Mouse (Mus musculus) large intestine, adult 2 months (tissue): Measurements from ENCODE around the gene Dalrd3. TPM values are rescaled to one million over a fixed set of nuclear protein-coding genes. Genes with fewer than 3 reads are reported as not detected.

Source experiments
- DNase-seq: peaks from one replicate; pipeline ENCODE4 v3.0.0-alpha.2; 2012; ENCODE audit warnings: low read depth, low spot score
- WGBS: fragments of 180-500 bp; shearing (Covaris S2); methylation state at CpG from one replicate; pipeline ENCODE4 v1.1.7; 2018; 5-methylcytosine and 5-hydroxymethylcytosine counted together
- polyA plus RNA-seq: library from polyadenylated mRNA; depleted of rRNA; stranded (reverse); fragments of >200 nt; gene quantifications from 2 replicates; pipeline ENCODE4 v1.2.3, GENCODE M21; 2012; rRNA removed

Gene Dalrd3
- 146 and 161 TPM in 2 replicates for polyA plus RNA-seq

DNA sequence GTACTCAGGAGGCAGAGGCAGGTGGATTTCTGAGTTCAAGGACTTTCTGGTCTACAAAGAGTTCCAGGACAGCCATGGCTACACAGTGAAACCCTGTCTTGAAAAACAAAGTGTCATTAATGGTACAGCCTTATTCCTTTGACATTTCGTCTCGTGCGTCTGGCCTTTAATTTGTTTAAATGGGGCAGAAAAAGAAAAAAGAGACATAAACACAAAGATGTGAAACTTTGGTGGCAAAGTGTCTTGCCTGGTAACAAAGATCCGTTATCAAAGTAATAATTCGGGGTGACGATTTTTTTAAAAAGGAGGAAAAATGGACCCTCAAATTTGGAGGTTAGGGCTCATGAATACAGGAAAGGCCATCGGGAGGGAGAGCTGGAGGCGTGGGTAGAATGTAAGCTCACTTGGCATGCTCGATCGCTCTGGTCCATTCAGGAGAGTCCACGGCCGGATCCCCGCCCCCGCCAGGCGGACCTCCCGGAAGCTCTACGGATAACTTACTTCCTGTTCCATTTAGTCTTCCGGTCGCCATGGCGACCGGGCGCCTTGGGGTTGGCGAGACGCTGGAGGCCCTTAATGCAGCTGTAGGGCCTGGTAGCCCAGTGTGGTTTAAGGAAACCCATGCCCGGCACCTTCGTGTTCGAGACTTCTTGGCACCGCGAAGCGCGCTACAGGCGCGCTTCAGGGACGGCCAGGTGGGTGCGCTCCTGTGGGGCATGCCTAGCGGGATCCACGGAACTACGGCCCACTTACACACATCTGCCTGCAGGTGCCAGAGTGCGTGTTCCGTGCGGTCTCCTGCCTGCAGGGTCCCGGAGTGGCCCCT, at the start of gene Dalrd3:
Gene Dalrd3, plus strand, starts transcription at position 506 of the 826 bp plus-strand sequence.
- DNase-seq: peak; percentile 90
- 3% methylated on average over 42 of the region's 42 CpGs for WGBS

DNA sequence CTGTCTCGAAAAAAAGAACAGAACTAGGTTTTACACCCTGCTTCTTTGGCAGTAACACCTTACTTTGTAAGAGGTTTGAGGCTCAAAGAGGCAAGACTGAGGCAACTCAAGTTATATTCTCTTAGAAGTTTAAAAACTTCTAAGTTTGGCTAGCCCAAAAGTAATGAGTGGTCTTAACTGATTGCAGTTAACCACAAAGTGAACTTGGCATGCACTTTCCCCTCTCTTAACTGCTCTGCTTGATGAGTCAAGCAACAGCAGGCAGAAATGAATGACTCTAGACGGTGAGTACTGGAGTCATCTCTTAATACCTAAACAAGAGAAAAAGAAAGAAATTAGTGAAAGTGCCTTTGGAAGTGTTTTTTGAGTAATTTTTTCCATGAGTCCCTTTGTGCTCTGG, 48.1 kb upstream of the Dalrd3 start:
- no peak for DNase-seq

DNA sequence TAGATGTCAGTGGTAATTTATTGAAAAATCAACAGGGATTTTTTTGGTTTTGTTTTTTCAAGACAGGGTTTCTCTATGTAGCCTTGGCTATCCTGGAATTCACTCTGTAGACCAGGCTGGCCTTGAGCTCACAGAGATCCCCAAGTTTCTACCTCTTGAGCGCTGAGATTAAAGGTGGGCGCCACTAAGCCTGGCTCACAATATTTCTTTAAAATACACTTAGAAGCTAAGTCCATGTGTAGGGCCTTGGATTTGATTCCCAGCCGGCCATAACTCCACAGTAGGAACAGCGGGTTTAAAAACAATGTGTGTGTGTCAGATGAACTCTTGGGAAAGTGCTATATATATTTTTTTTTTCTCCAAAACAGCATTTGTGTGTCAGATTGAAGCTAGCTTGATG, 46.3 kb upstream of the Dalrd3 start:
- DNase-seq: no peak
- WGBS: 96% methylated on average over 4 of the region's 4 CpGs

More for the DNA sequence above, 48.1 kb upstream of the Dalrd3 start:
- 52% methylated on average over 2 of the region's 2 CpGs for WGBS

DNA sequence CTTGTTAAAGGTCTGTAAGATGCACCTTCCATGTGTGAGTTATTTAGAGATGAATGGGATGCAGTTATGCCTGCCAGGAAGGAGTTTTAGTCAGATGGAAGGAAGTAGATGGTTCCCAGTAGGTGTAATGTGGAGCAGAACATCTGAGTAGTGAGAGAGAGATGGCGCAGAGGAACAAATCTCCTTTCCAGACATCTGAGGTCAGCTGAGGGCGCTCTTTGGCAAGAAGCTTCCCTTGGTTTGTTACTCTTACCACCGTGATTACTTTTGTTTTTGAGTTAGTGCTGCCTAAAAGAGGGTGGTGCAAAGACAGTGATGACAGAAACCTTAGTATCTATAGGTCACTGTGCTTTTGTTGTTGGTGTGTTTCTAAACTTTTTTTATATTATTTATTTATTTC, 44.3 kb upstream of the Dalrd3 start:
- 67% methylated on average over 3 of the region's 3 CpGs for whole genome bisulfite sequencing
- DNase-seq: no peak

DNA sequence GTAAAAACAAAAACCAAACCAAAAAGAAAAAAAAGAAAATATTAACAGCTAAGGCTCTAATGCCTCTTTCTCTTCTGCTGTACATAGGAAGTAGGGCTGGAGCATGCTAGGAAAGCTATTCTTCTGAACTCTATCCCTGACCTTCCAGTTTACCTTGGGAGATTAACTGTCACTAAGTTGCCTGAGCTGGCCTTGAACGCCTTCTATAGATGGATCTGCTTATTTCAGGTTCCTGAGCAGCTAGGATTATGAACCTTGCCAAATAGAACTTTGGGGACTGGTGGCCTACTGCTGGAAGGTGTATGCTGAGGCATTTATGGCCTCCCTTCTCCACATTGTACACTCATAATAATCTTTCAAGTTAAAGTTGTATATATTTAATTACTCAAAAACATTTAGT, 38.7 kb upstream of the Dalrd3 start:
- no peak for DNase-seq
- 78% methylated on average over 1 of the region's 1 CpGs for WGBS

DNA sequence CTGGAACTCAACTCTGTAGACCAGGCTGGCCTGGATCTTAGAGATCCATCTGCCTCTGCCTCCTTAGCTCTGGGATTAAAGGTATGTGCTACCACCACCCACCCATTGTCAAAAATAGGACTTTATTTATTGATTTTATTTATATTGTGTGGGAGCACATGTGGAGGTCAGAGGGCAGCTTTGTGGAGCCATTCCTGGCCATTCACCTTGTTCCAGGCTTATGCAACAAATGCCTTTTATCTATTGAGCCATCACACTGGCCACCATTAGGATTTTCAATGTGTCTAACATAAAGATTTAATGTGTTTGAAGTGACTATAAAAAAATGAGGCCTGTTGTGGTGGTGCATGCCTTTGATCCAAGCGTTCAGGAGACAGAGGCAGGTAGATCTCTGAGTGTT, 38.2 kb upstream of the Dalrd3 start:
- 86% methylated on average over 1 of the region's 1 CpGs for WGBS
- no peak for DNase-seq

DNA sequence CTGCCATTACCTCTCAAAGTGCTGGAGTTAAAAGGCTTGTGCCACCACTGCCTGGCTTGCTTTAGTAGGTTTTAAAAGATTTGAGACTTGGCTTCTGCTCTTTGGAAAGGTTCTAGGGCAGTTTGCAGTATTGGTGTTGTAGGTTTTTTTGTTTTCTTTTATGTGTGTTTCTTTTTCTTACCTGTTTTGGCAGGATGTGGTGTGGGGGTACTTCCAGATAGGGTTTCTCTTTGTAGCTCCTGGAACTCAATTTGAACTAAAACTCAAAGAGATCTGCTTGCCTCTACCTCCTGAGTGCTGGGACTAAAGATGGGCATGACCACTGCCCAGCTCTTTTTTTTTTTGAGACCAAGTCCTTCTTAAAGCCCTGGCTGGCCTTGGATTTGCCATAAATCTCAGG, 28.8 kb upstream of the Dalrd3 start:
- DNase-seq: no peak

DNA sequence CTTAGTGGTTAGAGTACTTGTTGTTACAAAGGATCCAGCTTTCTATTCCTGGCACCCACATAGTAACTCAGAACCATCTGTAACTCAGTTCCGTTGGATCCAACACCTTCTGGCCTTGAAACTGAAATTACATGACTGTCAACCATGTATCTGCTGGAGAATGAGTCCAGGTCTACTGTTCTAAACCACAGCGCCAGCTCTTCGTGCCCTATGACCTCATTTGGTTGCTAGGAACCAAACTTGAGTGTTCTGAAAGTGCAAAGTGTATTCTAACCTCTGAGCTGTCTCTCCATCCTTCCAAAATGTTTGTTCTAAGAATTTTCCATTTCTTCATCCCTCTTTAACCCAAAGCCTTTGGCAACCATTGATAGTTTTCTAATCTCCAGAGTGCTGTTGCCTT, 23.7 kb upstream of the Dalrd3 start:
- 89% methylated on average over 3 of the region's 3 CpGs for WGBS
- DNase-seq: no peak

DNA sequence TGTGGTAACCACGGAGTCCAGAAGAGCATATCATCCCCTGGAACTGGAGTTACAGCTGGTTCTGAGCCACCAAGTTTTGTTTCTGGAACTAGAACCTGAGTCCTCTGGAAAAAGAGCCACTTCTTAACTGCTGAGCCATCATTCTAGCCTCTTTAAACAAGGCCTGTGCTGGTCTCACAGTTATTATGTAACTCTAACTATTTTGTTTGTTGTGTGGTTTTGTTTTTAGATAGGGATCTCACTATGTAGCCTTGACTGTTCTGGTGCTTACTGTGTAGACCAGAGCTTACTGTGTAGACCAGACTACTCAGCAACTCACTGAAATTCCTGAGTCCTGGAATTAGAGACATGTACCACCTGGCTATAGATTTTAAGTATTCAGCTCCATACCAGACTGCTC, 22.8 kb upstream of the Dalrd3 start:
- 65% methylated on average over 1 of the region's 1 CpGs for WGBS
- no peak for DNase-seq

DNA sequence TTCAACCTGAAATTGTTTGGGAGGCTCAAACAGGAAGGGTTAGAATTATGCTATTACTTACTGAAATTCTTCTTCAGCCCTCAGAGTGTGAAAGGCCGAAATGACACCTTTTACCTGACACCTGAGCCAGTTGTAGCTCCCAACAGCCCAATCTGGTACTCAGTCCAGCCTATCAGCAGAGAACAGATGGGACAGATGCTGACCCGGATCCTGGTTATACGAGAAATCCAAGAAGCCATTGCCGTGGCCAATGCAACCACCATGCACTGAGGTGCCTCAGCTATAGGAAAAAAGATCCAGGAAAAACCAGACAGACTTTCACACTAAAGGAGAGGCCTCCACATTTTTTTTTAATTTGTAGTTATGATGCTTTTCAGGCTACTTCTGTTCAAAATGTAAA, 10.5 kb upstream of the Dalrd3 start:
- WGBS: 89% methylated on average over 4 of the region's 4 CpGs
- DNase-seq: no peak

DNA sequence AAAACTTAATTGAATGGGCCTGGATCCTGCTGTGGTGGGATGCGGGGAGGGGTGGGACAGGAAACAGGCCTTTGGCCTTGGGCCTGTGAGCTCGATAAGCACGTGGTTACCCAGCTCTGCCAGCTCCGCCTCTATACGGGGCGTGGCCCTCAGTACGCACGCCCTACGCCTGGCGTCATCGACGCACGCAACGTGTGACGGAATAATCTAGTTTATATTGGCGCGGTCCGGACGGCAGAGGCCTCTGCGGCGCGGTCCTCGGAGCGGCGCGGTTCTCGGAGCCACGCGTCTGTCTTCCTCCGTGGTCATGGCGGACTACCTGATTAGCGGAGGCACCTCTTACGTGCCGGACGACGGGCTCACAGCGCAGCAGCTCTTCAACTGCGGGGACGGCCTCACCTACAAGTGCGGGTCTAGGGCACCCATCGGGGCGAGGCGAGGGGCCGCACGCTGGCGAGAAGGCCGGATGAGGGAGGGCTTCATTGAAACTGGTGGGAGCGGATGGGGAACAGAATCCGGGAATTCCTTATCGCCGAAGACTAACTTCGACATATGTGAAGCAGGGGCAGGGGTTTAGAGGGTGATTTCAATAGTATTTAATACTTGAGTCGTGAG, 9.4 kb upstream of the Dalrd3 start, which contains the start of gene Impdh2:
Gene Impdh2, plus strand, starts transcription at position 60 of the 615 bp plus-strand sequence.
- under 1% methylated on average over 53 of the region's 53 CpGs for WGBS
- peak; percentile 80 for DNase-seq

DNA sequence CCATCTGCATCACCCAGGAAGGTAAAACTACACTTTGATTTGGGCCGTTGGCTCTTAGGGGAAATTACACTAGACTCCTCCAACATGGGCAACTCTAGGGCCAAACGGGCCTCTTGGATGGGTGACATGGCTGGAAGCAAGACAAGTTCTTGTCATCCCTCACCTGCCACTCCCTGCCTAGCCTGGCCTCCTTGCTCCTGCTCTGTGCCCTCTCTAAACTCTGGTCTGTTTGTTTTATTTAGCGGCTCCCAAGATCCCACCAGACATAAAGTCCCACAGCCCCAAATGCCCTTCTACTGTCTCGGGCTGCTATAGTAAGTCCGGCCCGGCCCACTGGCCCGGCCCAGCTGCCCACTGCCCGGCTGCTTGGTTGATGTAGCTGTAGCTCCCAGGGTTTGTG, 6.0 kb upstream of the Dalrd3 start:
- WGBS: 88% methylated on average over 8 of the region's 8 CpGs
- no peak for DNase-seq

DNA sequence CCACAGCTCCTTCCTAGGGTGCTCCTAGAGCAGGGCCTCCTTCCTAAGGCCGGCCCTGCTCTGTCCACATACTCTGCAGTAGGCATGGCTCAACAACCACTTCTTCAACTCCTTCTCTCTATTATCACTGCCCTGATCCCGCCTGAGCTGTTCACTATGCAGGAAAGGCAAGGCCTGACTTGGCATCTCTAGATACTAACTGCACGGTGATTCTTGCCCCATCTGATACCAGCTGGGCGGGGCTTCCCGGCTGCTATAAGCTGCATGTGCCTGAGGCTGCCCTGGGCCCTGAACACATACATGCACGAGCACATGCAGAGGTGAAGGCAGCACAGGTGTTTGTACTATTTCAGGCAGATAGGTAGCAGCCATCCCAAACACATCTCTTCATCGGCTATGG, 5.6 kb upstream of the Dalrd3 start:
- WGBS: 60% methylated on average over 7 of the region's 7 CpGs
- no peak for DNase-seq

DNA sequence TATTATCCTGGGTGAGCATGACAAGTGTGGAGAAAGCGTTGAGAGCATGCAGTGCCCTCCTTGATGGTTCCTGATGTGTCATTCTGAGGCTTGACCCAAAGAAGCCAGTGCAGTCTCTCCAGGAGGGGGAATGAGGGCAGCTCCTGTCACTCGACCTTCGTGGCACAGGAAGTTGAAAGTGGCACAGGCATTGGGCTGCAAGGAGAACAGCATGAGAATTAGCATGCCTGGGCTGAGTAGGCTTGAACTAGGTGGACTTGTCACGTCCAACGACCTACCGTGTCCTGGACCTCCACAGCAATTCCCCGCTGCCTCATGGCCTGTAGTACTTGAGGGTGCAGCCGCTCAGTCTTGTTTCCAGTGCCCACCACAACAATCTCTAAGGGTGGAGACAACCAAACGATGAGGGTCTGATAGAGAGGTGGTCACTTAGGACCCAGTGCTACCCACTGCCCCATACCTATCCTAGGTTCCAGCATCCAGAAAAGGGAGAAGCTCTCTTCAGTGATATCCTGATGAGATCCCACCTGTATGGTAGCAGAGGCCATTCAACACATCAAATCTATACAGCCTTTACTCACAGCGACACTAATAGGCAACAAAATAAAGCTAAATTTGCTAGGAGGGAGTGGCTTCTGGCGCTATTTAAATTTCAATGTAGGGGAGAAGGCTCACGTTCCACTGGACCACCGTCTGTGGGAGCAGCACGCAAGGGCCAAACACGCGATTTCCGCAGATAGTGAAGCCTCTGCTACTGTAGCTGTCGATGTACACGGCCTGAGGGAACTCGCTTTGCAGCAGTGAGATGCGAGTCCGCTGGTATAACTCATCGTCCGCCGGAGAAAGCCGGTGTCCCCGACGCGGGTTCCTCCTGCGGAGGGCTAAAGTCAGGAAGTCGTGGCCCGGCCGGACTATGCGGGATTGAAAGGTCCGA, 3.5 kb upstream of the Dalrd3 start:
- no peak for DNase-seq
- 10% methylated on average over 35 of the region's 35 CpGs for WGBS

DNA sequence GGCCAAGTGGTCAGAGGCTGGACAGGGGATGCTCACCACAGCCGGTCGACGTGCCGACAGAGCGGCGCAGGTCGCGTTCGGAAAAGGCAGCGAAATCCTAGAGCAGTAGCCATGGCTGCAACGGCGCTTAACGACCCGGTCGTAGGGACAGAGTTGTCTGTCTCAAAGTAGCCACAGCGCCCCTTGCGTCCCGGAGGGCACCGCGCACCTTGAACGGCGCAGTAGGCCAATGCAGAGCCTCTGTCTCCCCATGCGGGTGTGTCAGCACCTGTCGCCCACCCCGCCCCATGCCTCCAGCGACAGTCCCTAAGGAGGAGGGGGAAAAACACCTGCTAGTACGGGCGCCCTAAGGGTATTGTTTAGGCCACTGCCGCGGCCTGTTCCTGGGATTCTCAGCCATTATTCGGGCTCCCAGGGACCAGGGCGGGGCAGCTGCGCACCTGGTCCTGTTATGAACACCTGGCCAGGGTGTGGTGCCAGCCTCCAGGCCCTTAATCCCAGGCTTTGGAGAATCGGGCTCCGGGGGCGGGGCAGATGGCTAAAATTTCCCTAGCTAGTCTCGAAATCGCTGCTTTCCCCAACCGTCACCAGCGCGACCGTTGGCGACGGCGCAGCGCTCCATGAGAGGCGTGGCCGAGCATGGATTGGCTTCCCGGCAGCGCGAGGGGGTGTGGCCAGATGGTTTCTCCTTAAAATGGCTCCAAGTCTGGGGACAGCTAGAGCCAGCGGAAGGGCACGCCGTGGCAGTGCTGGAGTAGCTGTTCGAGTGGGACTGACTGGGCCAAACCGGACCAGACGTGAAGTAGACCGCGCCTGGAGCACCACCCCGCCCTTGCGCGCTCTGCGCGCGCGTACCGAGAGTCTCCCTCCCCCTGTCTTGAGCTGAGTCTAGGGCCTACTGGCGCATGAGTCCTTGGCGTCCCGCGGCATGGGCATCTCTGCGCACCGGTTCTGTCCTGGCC, 2.6 kb upstream of the Dalrd3 start, which contains the start of gene Ndufaf3:
Gene Ndufaf3, minus strand, starts transcription at position 620 of the 962 bp plus-strand sequence.
- peak; percentile 86 for DNase-seq
- under 1% methylated on average over 73 of the region's 73 CpGs for WGBS

DNA sequence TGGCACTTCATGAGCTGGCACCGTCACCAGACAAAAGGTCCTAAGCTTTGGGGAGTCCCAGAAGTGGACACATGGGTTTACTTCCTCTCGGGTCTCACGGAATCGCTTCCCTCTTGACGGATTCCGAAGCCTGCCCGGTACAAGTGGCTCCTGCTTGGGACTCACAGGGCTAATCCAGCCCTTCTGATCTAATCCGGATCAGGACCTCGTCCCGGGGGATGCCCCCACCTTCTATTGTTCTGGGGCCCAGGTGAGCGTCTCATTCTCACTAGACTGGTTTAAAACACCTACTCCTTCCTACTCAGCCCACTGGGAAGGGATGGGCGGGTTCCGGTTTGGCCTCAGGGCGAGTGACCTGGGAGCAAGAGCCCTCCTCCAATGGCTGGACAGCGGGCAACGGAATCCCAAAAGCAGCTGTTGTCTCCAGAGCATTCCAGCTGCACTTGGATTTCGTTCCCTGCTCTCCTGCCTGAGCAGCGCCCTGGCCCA, 1.7 kb upstream of the Dalrd3 start:
- WGBS: 3% methylated on average over 18 of the region's 18 CpGs
- no peak for DNase-seq

DNA sequence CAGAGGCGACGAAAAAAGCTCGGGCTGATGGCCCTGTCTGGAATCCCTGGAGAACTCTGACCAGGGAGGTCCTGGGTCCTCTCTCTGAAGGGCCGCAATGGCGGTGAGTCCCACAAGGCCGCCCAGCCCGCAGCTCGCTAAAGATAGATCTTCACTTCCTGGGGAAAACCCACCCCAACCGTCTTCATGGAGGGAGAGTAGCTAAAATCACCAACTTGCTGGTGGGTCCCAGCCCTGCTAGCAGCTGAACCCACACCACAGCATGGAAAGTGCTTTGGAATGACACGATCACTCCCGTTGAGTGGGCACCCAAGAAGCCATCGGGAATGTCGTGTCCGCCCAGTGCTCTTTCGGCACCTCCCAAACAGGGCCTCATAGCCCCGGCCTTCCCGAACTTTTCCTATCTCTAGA, 1.2 kb upstream of the Dalrd3 start:
- WGBS: 36% methylated on average over 17 of the region's 17 CpGs
- no peak for DNase-seq

DNA sequence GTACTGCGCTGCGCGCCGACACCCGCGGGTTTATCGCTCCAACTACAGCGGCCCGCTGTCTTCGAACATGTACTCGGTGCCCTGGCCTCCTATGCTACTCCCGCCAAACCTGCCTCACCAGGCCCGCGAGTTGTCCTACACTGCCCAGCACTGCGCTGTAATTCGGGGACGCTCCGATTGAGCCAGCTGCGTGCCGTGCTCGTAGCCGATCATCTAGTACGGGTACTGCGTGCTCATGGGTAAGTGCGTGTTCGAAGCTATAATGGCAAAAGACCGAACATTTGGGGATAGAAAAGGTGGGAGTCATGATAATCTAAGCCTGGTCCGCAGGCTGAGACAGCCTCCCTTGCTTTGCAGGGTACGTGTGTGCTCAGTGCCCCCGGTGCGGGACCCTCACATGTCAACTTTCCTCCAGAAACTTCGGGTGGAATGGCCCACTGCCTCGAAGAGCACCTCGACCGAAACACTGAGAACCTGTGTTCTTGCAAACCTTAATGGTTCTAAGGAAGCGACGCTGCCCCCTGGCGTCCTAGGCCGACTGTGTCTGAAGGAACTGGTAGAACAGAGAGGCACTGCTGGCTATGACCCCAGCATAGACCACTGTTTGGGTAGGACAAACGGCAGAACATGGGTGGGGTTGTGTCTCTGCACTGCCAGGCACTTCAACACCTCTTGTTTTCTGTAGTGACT, 666 bp downstream of the Dalrd3 start:
- WGBS: 1% methylated on average over 40 of the region's 40 CpGs
- DNase-seq: no peak
